Mouse (Mus musculus) forebrain, embryonic 15.5 days (tissue): ENCODE measurements around the gene Naa20. TPM values are rescaled to one million over a fixed set of nuclear protein-coding genes. Genes with fewer than 3 reads are reported as not detected.
A peak's percentile ranks its signal among the peaks of the same experiment; 100 is the strongest.

Source experiments
- ATAC-seq: fragments of 200-750 bp; cut with Nextera tagmentation; replicated peaks from 2 replicates; pipeline ENCODE4 v1.8.0; 2017; ENCODE audit warnings: mild to moderate bottlenecking, moderate TSS enrichment, moderate library complexity
- H3K27ac ChIP-seq: fragments of 300-500 bp; sonication (generic); replicated peaks from 2 replicates; pipeline ENCODE4 v1.5.1; 2015; ENCODE audit warnings: mild to moderate bottlenecking, inconsistent platforms
- H3K27me3 ChIP-seq: fragments of 300-500 bp; sonication (generic); 2 replicates; pipeline ENCODE4 v1.6.1; 2015; ENCODE audit warnings: inconsistent platforms
- H3K36me3 ChIP-seq: fragments of 300-500 bp; sonication (generic); 2 replicates; pipeline ENCODE4 v1.6.1; 2015; ENCODE audit warnings: mild to moderate bottlenecking, inconsistent platforms
- H3K4me1 ChIP-seq: fragments of 300-500 bp; sonication (generic); 2 replicates; pipeline ENCODE4 v1.6.1; 2015; ENCODE audit warnings: inconsistent platforms
- H3K4me2 ChIP-seq: fragments of 300-500 bp; sonication (generic); replicated peaks from 2 replicates; pipeline ENCODE4 v1.6.1; 2015; ENCODE audit warnings: mild to moderate bottlenecking, inconsistent platforms
- H3K4me3 ChIP-seq: fragments of 300-500 bp; sonication (generic); 2 replicates; pipeline ENCODE4 v1.5.1; 2015; ENCODE audit warnings: mild to moderate bottlenecking, inconsistent platforms
- H3K9ac ChIP-seq: fragments of 300-500 bp; sonication (generic); replicated peaks from 2 replicates; pipeline ENCODE4 v1.6.1; 2015; ENCODE audit warnings: mild to moderate bottlenecking, inconsistent platforms
- H3K9me3 ChIP-seq: fragments of 300-500 bp; sonication (generic); 2 replicates; pipeline ENCODE4 v1.6.1; 2016; ENCODE audit warnings: inconsistent platforms
- WGBS: fragments of 180-500 bp; shearing (Covaris S2); methylation state at CpG from one replicate; pipeline ENCODE4 v1.1.7; 2015; ENCODE audit warnings: mixed read lengths; 5-methylcytosine and 5-hydroxymethylcytosine counted together
- polyA plus RNA-seq: library from polyadenylated mRNA; unstranded; fragments of >200 nt; fragmentation: Nextera tagmentation; extraction: Ambion mirVana; gene quantifications from 2 replicates; pipeline ENCODE4 v1.2.1, GENCODE M21; 2015

Gene Naa20
- 124 TPM in 2 replicates for polyA plus RNA-seq

DNA sequence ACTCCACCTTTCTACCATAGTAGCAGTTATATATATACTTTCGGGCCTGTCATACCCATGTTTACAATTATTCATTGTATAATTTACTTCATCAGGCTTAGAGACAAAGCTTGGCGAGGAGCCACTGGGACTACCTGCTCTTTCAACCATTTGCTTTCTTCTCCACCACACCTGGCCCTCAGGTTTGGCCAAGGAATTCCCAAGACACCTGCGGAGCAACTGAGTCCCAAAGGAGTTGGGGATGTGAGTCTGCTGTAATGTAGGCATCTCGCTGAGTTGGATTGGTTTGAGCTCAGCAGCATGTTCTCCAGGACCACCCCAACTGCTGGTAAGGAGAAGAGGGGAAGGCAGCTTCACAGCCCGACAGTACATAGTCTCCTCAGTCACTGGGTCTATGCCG is at the start of gene Naa20:
Gene Naa20, plus strand, starts transcription at position 239 of the 400 bp plus-strand sequence.
- Histone ChIP-seq H3K27me3 (no peaks in the 10 kb centered on the region), H3K4me1 (peaks cover 24% of the 10 kb centered on the region), H3K4me3 (peak within 1 kb of the TSS; percentile 83), H3K4me2 (peak within 1 kb of the TSS; percentile 58), H3K36me3 (peaks cover 5% of the 10 kb centered on the region; the same call in 1 of the 2 replicates), H3K27ac (no peak within 1 kb of the TSS), H3K9ac (peak within 1 kb of the TSS; percentile 89), H3K9me3 (no peaks in the 10 kb centered on the region)
- ATAC-seq: no peak
- 90% methylated on average over 6 of the region's 6 CpGs for WGBS

DNA sequence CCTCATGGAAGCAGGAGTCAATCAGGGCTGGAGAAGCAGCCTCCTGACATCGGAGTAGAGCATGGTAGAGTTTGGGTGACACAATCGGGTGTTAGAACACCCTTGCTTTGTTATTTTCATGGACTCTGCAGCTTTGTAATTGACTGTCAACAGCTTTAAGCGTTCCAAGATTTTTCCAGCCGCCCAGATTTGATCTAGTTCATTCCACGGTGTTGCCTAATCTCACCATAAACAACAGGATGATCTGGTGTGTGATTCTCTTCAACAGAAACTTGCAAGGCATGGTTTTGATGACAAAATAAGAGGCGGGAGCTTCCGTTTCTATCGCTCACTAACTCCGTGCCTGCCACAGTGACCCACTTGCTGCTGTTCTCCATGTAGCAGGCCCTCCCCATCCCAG is 46.1 kb upstream of the Naa20 start:
- Histone ChIP-seq H3K9me3 (no peaks in the 10 kb centered on the region), H3K9ac (no peak overlapping the region), H3K4me2 (no peak overlapping the region), H3K27ac (no peak overlapping the region), H3K4me1 (peaks cover 18% of the 10 kb centered on the region), H3K4me3 (no peak overlapping the region), H3K36me3 (no peaks in the 10 kb centered on the region), H3K27me3 (no peaks in the 10 kb centered on the region)
- WGBS: 87% methylated on average over 9 of the region's 9 CpGs
- no peak for ATAC-seq

DNA sequence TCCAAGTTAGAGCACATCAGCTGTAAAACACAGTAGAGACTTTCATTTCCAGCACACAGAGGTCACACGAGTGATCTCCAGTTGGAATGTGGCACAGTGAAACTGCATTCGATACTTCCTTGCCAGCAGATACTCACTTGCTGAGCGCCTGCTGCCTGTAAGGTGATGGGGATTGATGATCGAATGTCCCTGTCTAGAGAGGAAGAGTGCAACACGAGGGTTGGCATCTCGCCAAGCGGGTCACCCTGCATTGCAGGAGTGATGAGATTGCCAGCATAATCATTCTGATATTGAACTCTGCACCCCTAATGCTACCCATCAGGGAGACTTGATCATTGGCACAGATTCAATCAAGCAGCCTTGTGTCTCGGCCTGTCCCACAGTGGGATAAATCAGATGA is 44.0 kb upstream of the Naa20 start:
- Histone ChIP-seq H3K4me1 (peaks cover 33% of the 10 kb centered on the region), H3K9ac (no peak overlapping the region), H3K27ac (no peak overlapping the region), H3K4me2 (no peak overlapping the region), H3K27me3 (no peaks in the 10 kb centered on the region), H3K36me3 (no peaks in the 10 kb centered on the region), H3K4me3 (no peak overlapping the region), H3K9me3 (no peaks in the 10 kb centered on the region)
- ATAC-seq: no peak
- WGBS: 68% methylated on average over 8 of the region's 8 CpGs

DNA sequence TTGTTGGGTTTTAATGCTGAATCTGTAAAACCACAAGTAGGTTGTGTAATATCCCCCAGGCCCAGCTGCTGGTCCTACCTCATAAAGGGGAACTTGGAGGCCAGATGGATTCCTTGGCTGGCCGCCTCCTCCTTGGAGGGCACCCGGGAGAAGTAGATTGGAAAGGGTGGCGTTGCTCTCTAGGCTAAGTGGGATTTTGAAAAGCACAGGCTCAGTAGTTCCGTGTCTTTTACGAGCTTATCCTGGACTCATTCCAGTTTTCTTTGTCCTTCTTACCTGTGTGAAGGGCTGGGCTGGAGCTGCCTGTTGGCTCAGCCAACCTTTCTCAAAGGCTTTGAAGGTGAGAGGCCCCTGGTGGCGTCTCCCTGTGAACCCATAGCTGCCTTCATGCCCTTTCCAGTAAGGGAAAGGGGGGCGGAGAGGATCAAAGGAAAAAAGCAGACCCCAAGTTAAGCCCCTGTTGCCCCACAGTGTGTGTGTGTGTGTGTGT is 42.4 kb upstream of the Naa20 start:
- Histone ChIP-seq H3K9me3 (no peaks in the 10 kb centered on the region), H3K27me3 (no peaks in the 10 kb centered on the region), H3K4me2 (peak overlapping the region; percentile 67), H3K27ac (peak overlapping the region; percentile 82), H3K4me3 (peak overlapping the region; percentile 42), H3K4me1 (peaks cover 33% of the 10 kb centered on the region), H3K36me3 (no peaks in the 10 kb centered on the region), H3K9ac (no peak overlapping the region)
- WGBS: 26% methylated on average over 6 of the region's 7 CpGs
- peak; percentile 36 for ATAC-seq

DNA sequence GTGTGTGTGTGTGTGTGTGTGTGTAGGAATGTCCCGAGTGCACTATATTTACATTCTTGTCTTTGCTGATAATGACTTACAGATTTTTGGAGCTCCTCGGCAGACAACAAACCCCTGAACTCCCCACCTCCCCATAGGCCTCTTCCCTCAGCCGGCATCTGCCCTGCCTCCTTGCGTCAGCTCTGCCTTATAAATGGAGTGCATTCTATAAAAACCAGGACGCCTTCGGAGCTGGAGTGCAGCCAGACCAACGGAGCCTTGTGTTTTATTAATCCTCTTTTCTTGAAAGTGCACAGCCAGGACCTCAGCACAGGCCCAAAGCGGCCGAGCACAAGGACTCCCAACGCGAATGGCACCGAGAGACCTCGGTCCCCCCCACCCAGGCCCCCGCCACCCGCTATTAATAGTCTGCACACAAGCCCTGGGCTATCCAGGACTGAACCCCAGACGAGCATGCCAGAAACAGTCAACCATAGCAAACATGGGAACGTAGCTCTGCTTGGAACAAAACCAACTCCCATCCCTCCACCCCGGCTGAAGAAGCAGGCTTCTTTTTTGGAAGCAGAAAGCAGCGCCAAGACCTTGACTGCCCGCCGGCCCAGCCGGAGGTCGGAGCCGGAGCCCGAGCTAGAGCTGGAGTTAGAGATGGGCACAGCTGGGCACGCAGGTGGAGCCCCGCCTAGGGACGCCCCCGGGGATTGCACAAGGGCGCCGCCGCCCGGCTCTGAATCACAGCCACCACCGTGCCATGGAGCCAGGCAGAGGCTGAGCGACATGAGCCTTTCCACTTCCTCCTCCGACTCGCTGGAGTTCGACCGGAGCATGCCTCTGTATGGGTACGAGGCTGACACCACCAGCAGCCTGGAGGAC is 41.7 kb upstream of the Naa20 start:
- H3K4me1 ChIP-seq: peaks cover 33% of the 10 kb centered on the region
- H3K36me3 ChIP-seq: no peaks in the 10 kb centered on the region
- WGBS: 3% methylated on average over 40 of the region's 40 CpGs
- H3K9ac ChIP-seq: peak overlapping the region; percentile 39
- H3K27ac ChIP-seq: peak overlapping the region; percentile 82
- H3K9me3 ChIP-seq: no peaks in the 10 kb centered on the region
- H3K4me3 ChIP-seq: peak overlapping the region; percentile 42
- no peaks in the 10 kb centered on the region for H3K27me3 ChIP-seq
- peak overlapping the region; percentile 67 for H3K4me2 ChIP-seq
- peak; percentile 84 for ATAC-seq

DNA sequence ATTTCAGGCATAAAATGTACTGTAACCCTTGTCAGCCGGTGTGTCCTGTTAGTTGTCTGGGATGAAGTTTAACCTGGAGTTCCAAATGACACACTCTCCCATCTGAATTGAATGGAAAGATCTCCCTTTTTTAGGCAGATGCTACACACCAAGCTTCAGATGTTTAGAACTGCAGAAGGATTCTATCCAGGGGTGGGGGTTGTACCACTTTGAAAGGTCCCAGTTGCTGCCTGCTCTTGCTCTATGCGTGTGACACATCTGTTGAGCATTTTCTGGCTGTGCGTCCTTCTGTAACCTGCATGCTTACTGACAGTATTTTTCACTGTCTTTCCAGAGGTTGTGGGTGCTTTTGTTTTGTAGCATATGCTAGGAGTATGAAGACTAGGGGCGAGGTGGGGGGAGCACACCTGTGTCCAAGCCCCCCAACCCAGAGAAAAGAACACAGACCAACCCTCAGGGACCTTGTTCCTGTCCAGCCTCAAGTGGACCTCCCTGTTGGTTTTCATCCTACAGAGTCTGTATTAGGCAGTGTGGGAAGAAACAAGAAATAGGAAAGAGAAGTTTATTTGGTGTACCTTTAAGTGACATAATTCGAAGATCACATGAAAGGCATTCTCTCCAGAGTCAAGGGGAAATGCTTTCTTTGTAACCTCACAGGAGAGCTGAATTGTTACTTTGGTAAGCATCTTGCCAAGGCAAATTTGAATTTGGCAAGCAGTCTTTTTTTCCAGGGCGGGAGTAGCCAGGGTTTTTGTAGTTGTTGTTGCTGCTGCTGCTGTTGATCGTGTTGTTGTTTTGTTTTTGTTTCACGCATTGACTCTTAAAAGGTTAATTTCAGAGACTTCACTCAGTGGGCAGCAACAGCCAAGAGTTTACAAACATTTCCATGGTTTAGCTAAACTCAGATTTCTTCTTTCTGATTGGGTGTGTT is 40.4 kb upstream of the Naa20 start:
- WGBS: 40% methylated on average over 8 of the region's 8 CpGs
- Histone ChIP-seq H3K4me2 (peak overlapping the region; percentile 67), H3K4me1 (peaks cover 33% of the 10 kb centered on the region), H3K36me3 (no peaks in the 10 kb centered on the region), H3K9me3 (no peaks in the 10 kb centered on the region), H3K27ac (peak overlapping the region; percentile 82; the same call in 1 of the 2 replicates), H3K9ac (peak overlapping the region; percentile 15; the same call in 1 of the 2 replicates), H3K27me3 (no peaks in the 10 kb centered on the region), H3K4me3 (peak overlapping the region; percentile 42)
- no peak for ATAC-seq

DNA sequence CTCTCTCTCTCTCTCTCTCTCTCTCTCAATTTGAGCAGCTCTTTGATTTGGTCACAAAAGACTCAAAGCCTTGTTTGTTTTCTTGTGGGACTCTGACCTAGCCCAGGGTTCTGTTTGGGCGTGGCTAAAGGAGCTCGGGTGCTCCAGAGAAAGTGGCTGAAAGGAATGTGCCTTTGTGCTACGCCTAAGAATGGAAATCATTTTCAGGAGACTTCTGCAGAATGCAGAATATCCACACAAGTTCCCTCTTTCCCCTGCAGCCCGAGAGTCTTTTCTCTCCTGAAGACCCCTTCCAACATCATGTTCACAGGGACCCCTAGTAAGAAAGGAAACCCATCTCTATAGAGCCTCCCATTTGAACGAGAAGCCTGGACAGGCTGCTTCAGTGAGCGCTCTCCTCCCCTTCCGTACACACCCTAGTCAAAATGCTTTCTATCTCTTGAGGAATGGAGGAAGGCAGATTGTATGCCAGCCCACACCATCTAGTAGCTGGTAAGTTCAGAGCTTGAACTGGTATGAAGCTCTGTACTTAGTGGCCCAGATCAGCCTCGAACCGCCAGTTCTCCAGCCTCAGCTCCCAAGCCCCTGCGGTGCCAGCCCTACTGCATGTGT is 39.6 kb upstream of the Naa20 start:
- Histone ChIP-seq H3K36me3 (no peaks in the 10 kb centered on the region), H3K4me1 (peaks cover 33% of the 10 kb centered on the region), H3K27me3 (no peaks in the 10 kb centered on the region), H3K9ac (no peak overlapping the region), H3K27ac (peak overlapping the region; percentile 40; the same call in 1 of the 2 replicates), H3K9me3 (no peaks in the 10 kb centered on the region), H3K4me2 (peak overlapping the region; percentile 67), H3K4me3 (peak overlapping the region; percentile 42)
- no peak for ATAC-seq
- 33% methylated on average over 10 of the region's 10 CpGs for WGBS

DNA sequence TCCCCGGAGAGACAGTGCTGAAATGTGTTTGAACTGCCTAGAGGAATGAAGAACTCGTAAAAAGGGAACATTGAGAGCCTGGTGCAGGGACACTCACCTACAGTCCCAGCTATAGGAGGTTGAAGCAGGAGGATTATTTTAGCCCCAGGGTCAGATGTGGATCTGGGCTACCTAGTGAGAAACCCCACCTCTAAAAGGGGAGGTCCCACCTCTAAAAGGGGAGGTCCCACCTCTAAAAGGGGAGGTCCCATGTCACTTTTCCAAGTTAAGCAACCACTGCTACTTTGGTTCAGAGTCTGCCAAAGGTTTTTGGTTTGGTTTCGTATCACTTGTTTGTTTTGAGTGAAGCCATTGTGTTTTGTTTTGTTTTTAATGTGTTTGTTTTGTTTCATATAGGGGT is 36.6 kb upstream of the Naa20 start:
- Histone ChIP-seq H3K9me3 (no peaks in the 10 kb centered on the region), H3K27me3 (no peaks in the 10 kb centered on the region), H3K27ac (no peak overlapping the region), H3K4me2 (no peak overlapping the region), H3K9ac (no peak overlapping the region), H3K4me3 (no peak overlapping the region), H3K36me3 (no peaks in the 10 kb centered on the region), H3K4me1 (peaks cover 21% of the 10 kb centered on the region)
- no peak for ATAC-seq
- WGBS: 94% methylated on average over 3 of the region's 3 CpGs

DNA sequence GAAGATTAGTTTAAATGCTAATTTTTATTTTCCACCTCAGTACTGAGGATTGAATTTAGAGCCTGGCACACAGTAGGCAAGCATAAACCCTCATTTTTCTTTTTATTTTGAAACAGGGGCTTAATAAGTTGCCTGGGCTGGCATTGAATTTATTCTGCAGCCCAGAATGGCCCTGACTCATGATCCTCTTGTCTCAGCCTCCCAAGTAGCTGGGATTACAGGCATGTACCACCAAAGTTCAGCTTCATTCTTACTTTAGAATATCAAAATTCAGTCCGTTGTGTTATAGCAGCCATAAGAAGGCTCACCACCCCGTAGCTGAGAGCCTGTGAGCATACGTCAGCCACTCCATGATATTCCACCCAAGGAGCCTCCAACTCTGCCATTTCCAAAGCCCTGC is 35.7 kb upstream of the Naa20 start:
- no peak for ATAC-seq
- Histone ChIP-seq H3K4me1 (peaks cover 12% of the 10 kb centered on the region), H3K9ac (no peak overlapping the region), H3K27ac (no peak overlapping the region), H3K4me3 (no peak overlapping the region), H3K4me2 (no peak overlapping the region), H3K27me3 (no peaks in the 10 kb centered on the region), H3K9me3 (no peaks in the 10 kb centered on the region), H3K36me3 (no peaks in the 10 kb centered on the region)
- 96% methylated on average over 3 of the region's 3 CpGs for WGBS

DNA sequence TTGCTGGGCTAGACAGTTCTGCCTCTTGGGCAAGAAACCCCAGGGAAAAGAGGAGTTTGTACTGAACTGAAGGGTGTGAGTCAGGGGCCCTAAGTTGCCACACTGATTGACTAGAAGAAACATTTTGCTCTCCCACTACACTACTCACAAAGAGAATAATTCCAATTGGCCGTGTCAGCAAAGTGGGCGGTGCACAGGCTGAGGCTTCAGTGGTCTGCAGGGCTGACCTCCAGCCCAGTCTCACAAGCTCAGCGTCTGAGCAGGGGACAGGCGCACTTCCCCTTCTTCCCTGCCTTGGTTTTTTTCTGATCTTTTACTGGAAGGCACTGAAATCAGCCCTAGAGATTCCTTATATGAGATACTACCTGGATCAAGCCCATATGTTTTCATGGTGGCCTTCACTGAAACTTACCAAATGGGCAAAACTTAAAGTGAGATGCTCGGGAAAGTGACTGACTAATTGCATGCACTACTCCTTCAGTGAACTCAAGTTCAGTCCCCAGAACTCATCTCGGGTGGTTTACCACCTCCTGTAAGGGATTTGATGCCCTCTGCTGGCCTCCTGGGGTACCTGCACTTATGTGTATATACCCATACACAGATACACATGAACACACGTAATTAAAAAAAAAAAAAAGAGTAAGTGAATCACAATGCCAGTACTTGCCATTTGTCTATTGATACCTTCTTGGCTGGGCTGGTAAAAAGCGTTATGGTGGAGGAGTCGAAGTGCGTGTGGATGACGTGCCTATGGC is 35.0 kb upstream of the Naa20 start:
- Histone ChIP-seq H3K4me2 (no peak overlapping the region), H3K4me1 (peaks cover 5% of the 10 kb centered on the region; the same call in 1 of the 2 replicates), H3K27me3 (no peaks in the 10 kb centered on the region), H3K9me3 (no peaks in the 10 kb centered on the region), H3K4me3 (no peak overlapping the region), H3K27ac (no peak overlapping the region), H3K9ac (no peak overlapping the region), H3K36me3 (no peaks in the 10 kb centered on the region)
- 94% methylated on average over 11 of the region's 11 CpGs for WGBS
- ATAC-seq: no peak

DNA sequence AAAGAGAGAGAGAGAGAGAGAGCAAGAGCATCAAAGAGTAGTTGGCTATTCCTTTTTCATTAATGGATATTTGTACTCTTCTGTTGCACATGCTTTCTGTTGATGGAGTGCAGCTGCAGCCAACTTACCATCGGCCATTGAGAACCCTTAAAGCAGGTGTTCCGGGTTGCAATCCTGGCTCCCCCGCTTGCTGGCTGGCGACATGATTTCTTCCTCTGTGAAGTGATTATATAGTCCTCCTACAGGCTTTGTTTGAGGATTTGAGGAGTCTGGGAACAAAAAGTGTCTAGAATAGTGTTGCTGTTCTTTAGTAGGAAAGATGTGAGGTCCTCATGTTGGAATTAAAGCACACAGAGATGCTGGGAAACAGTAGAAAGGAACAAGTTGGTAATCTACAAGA is 30.6 kb upstream of the Naa20 start:
- WGBS: 79% methylated on average over 4 of the region's 4 CpGs
- H3K27me3 ChIP-seq: no peaks in the 10 kb centered on the region
- H3K4me3 ChIP-seq: no peak overlapping the region
- H3K4me1 ChIP-seq: no peaks in the 10 kb centered on the region
- H3K9me3 ChIP-seq: no peaks in the 10 kb centered on the region
- no peak overlapping the region for H3K27ac ChIP-seq
- no peak overlapping the region for H3K9ac ChIP-seq
- no peak for ATAC-seq
- no peaks in the 10 kb centered on the region for H3K36me3 ChIP-seq
- H3K4me2 ChIP-seq: no peak overlapping the region
